14 mouse cellular contexts compared by ENCODE assay signal in the genomic region with DNA sequence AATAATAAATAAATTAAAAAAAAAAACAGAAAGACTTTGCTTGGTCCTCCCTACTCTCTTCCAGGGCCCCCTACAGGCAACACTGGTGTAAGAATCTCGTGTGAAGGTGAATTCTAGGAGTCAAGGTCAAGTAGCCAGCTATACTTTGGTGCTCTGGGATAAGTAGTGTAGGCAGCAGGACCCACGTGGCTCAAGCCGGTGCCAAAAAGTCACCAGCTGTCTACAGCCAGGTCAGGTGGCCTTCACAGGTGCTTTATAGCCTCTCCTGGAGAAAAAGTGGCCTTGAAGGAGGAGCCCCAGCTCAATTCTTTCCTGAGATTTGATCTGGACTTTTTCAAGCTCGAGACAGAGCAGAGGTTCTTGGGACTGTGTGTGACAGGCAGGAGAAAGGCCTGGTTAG. TPM values are rescaled to one million over a fixed set of nuclear protein-coding genes. Genes with fewer than 3 reads are reported as not detected.
DNase-seq lines count a peak whose midpoint lies in the region; ATAC-seq lines count a peak whose summit lies in the region.
"Had no signal": no experiment of that assay in that cellular context is flagged by ENCODE, and none has a peak within 500 bp of the region (broad histone marks: within the 10 kb centered on the region; RNA-seq: fewer than 3 reads in every experiment).

No protein-coding gene starts in this region.

- peaks cover 60% of the 10 kb centered on the region for H3K4me1 ChIP-seq in kidney, embryonic 15.5 days
- H3K4me1 ChIP-seq in kidney, embryonic 14.5 days (ENCODE audit: control insufficient read depth, insufficient read depth, low read length), result peaks cover 31% of the 10 kb centered on the region
- H3K4me1 ChIP-seq in neural tube, embryonic 12.5 days, result peaks cover 19% of the 10 kb centered on the region
- peaks cover 29% of the 10 kb centered on the region for H3K4me1 ChIP-seq in neural tube, embryonic 15.5 days

- no peak overlapping the region for H3K9ac ChIP-seq in kidney, embryonic 15.5 days
- no peak overlapping the region for H3K9ac ChIP-seq in kidney, embryonic 14.5 days (ENCODE audit: low read depth, low read length)
- no peak overlapping the region for H3K9ac ChIP-seq in neural tube, embryonic 12.5 days
- no peak overlapping the region for H3K9ac ChIP-seq in neural tube, embryonic 15.5 days (replicated peaks)

- 0 out of 2 replicates have a peak, but pooled peaks cover 6% of the 10 kb centered on the region for H3K27me3 ChIP-seq in kidney, embryonic 15.5 days
- no peaks in the 10 kb centered on the region for H3K27me3 ChIP-seq in kidney, embryonic 14.5 days (ENCODE audit: control insufficient read depth, insufficient read depth, low read length)
- H3K27me3 ChIP-seq in neural tube, embryonic 12.5 days (replicated peaks), result peaks cover 9% of the 10 kb centered on the region; the same call in 1 of the 2 replicates
- H3K27me3 ChIP-seq in neural tube, embryonic 15.5 days (replicated peaks), result peaks cover 15% of the 10 kb centered on the region

- peak; percentile 31 to 43 for DNase-seq in kidney, postnatal 36 days
- no peak for DNase-seq in ovary, adult 18-20 months (ENCODE audit: low spot score)
- DNase-seq: cerebellum, adult 11 months; gastrocnemius, postnatal 25 days; spleen, adult 18-20 months had no signal

- H3K9me3 ChIP-seq in kidney, embryonic 15.5 days (replicated peaks), result no peaks in the 10 kb centered on the region
- no peaks in the 10 kb centered on the region for H3K9me3 ChIP-seq in kidney, embryonic 14.5 days (ENCODE audit: control insufficient read depth, low read length)
- H3K9me3 ChIP-seq in neural tube, embryonic 12.5 days, result no peaks in the 10 kb centered on the region
- no peaks in the 10 kb centered on the region for H3K9me3 ChIP-seq in neural tube, embryonic 15.5 days (replicated peaks)
- H3K9me3 ChIP-seq: heart, embryonic 13.5 days; hindbrain, embryonic 10.5 days had no signal

- H3K36me3 ChIP-seq in kidney, embryonic 15.5 days, result no peaks in the 10 kb centered on the region
- H3K36me3 ChIP-seq in kidney, embryonic 14.5 days (ENCODE audit: control insufficient read depth, insufficient read depth, low read length), result no peaks in the 10 kb centered on the region
- H3K36me3 ChIP-seq in neural tube, embryonic 12.5 days, result no peaks in the 10 kb centered on the region
- no peaks in the 10 kb centered on the region for H3K36me3 ChIP-seq in neural tube, embryonic 15.5 days
- H3K36me3 ChIP-seq: heart, embryonic 13.5 days; hindbrain, embryonic 10.5 days had no signal

- peak overlapping the region; percentile 94; the same call in 1 of the 2 replicates for H3K4me2 ChIP-seq in kidney, embryonic 15.5 days
- no peak overlapping the region for H3K4me2 ChIP-seq in kidney, embryonic 14.5 days (replicated peaks; ENCODE audit: low read depth, low read length)
- H3K4me2 ChIP-seq in neural tube, embryonic 12.5 days (replicated peaks), result peak overlapping the region; percentile 93; the same call in 1 of the 2 replicates
- H3K4me2 ChIP-seq in neural tube, embryonic 15.5 days, result no peak overlapping the region

- WGBS in kidney, embryonic 15.5 days, result 69% methylated on average over 4 of the region's 4 CpGs
- 70% methylated on average over 4 of the region's 4 CpGs for WGBS in kidney, embryonic 14.5 days
- 80% methylated on average over 4 of the region's 4 CpGs for WGBS in neural tube, embryonic 12.5 days
- WGBS in neural tube, embryonic 15.5 days, result 81% methylated on average over 4 of the region's 4 CpGs

- H3K27ac ChIP-seq in kidney, embryonic 15.5 days, result no peak overlapping the region
- no peak overlapping the region for H3K27ac ChIP-seq in kidney, embryonic 14.5 days (ENCODE audit: low read depth, low read length)
- H3K27ac ChIP-seq in neural tube, embryonic 12.5 days, result no peak overlapping the region
- no peak overlapping the region for H3K27ac ChIP-seq in neural tube, embryonic 15.5 days (replicated peaks)
- H3K27ac ChIP-seq: heart, embryonic 13.5 days; hindbrain, embryonic 10.5 days had no signal

- H3K4me3 ChIP-seq in kidney, embryonic 15.5 days (replicated peaks), result no peak overlapping the region
- H3K4me3 ChIP-seq in kidney, embryonic 14.5 days (ENCODE audit: low read length), result no peak overlapping the region
- no peak overlapping the region for H3K4me3 ChIP-seq in neural tube, embryonic 12.5 days
- H3K4me3 ChIP-seq in neural tube, embryonic 15.5 days (replicated peaks), result no peak overlapping the region

- no peak for ATAC-seq in kidney, embryonic 15.5 days (replicated peaks; ENCODE audit: low FRiP score)
- ATAC-seq in kidney, embryonic 14.5 days (ENCODE audit: low FRiP score, low TSS enrichment), result no peak
- no peak for ATAC-seq in neural tube, embryonic 12.5 days (ENCODE audit: low FRiP score, low read depth)
- ATAC-seq in neural tube, embryonic 15.5 days (ENCODE audit: low FRiP score), result no peak
- no peak for ATAC-seq in monocyte, adult 5-6 weeks (replicated peaks; ENCODE audit: insufficient number of reproducible peaks, low FRiP score, low TSS enrichment, poor library complexity, severe bottlenecking)
- ATAC-seq: inflammation-experienced regulatory T-cells, adult 6 months had no signal

RNA-seq across cellular contexts. Expression of a gene that starts 1.9 kb away (rescaled TPM):
- 40.3 and 40.5 TPM in 2 replicates for polyA plus RNA-seq in kidney, embryonic 15.5 days (2015; fragmentation: Nextera tagmentation; extraction: Ambion mirVana)
- 28.8 and 33.4 TPM in 2 replicates for polyA plus RNA-seq in kidney, embryonic 14.5 days (2014; fragmentation: Nextera tagmentation; extraction: Ambion mirVana)
- polyA plus RNA-seq in neural tube, embryonic 12.5 days (2016; fragmentation: Nextera tagmentation; extraction: Ambion mirVana), result 7.7 and 8.9 TPM in 2 replicates
- polyA plus RNA-seq in neural tube, embryonic 15.5 days (2015; fragmentation: Nextera tagmentation; extraction: Ambion mirVana), result 11.9 and 12.3 TPM in 2 replicates
- 0.11 to 2.2 TPM in 2 of 3 replicates, not detected in the other for total RNA-seq in monocyte, adult 5-6 weeks (2017)

RNA-seq across cellular contexts. Expression of a gene that starts 18.1 kb away (rescaled TPM):
- polyA plus RNA-seq in kidney, embryonic 15.5 days (2015; fragmentation: Nextera tagmentation; extraction: Ambion mirVana), result 0.73 and 1.1 TPM in 2 replicates
- 0.69 and 1.0 TPM in 2 replicates for polyA plus RNA-seq in kidney, embryonic 14.5 days (2014; fragmentation: Nextera tagmentation; extraction: Ambion mirVana)
- polyA plus RNA-seq in neural tube, embryonic 12.5 days (2016; fragmentation: Nextera tagmentation; extraction: Ambion mirVana), result 2.1 and 2.3 TPM in 2 replicates
- polyA plus RNA-seq in neural tube, embryonic 15.5 days (2015; fragmentation: Nextera tagmentation; extraction: Ambion mirVana), result 6.4 and 7.5 TPM in 2 replicates
- total RNA-seq in monocyte, adult 5-6 weeks (2017), result not detected in 3 replicates
- total RNA-seq: gastrocnemius, postnatal 25 days had no signal
- polyA plus RNA-seq: inflammation-experienced regulatory T-cells, adult 6 months had no signal

RNA-seq across cellular contexts. Expression of a gene that starts 36.9 kb away (rescaled TPM):
- 51.9 and 55.6 TPM in 2 replicates for polyA plus RNA-seq in kidney, embryonic 15.5 days (2015; fragmentation: Nextera tagmentation; extraction: Ambion mirVana)
- polyA plus RNA-seq in kidney, embryonic 14.5 days (2014; fragmentation: Nextera tagmentation; extraction: Ambion mirVana), result 29.8 and 39.7 TPM in 2 replicates
- 69.7 and 77.4 TPM in 2 replicates for polyA plus RNA-seq in neural tube, embryonic 12.5 days (2016; fragmentation: Nextera tagmentation; extraction: Ambion mirVana)
- polyA plus RNA-seq in neural tube, embryonic 15.5 days (2015; fragmentation: Nextera tagmentation; extraction: Ambion mirVana), result 97.8 TPM in 2 replicates
- 27.4 to 48.6 TPM (median 30.8 TPM) in 3 replicates for total RNA-seq in monocyte, adult 5-6 weeks (2017)

RNA-seq across cellular contexts. Expression of a gene that starts 48.8 kb away (rescaled TPM):
- polyA plus RNA-seq in kidney, embryonic 15.5 days (2015; fragmentation: Nextera tagmentation; extraction: Ambion mirVana), result 0.62 and 0.99 TPM in 2 replicates
- 0.28 and 0.31 TPM in 2 replicates for polyA plus RNA-seq in kidney, embryonic 14.5 days (2014; fragmentation: Nextera tagmentation; extraction: Ambion mirVana)
- polyA plus RNA-seq in neural tube, embryonic 12.5 days (2016; fragmentation: Nextera tagmentation; extraction: Ambion mirVana), result 7.8 and 9.7 TPM in 2 replicates
- polyA plus RNA-seq in neural tube, embryonic 15.5 days (2015; fragmentation: Nextera tagmentation; extraction: Ambion mirVana), result 9.4 and 11.3 TPM in 2 replicates
- 1.2 to 2.8 TPM (median 1.5 TPM) in 3 replicates for total RNA-seq in monocyte, adult 5-6 weeks (2017)

RNA-seq across cellular contexts. Expression of a gene that starts 51.9 kb away (rescaled TPM):
- 0.12 and 0.31 TPM in 2 replicates for polyA plus RNA-seq in kidney, embryonic 15.5 days (2015; fragmentation: Nextera tagmentation; extraction: Ambion mirVana)
- not detected in 2 replicates for polyA plus RNA-seq in kidney, embryonic 14.5 days (2014; fragmentation: Nextera tagmentation; extraction: Ambion mirVana)
- 0.26 and 0.53 TPM in 2 replicates for polyA plus RNA-seq in neural tube, embryonic 12.5 days (2016; fragmentation: Nextera tagmentation; extraction: Ambion mirVana)
- 0.08 and 0.72 TPM in 2 replicates for polyA plus RNA-seq in neural tube, embryonic 15.5 days (2015; fragmentation: Nextera tagmentation; extraction: Ambion mirVana)
- not detected in 3 replicates for total RNA-seq in monocyte, adult 5-6 weeks (2017)
- polyA plus RNA-seq: midbrain, postnatal 0 days had no signal

Comparison
In these comparisons a context has a peak if more than half of its experiments do, and no peak if none do; other contexts are left out.
1. H3K4me2 ChIP-seq: peak in kidney, embryonic 15.5 days (single experiment) and neural tube, embryonic 12.5 days (single experiment); none in kidney, embryonic 14.5 days (single experiment) and neural tube, embryonic 15.5 days (single experiment).